Mouse (Mus musculus) megakaryocyte-erythroid progenitor cell, adult 5 weeks (primary cell): Measurements from ENCODE around the gene Taar8b. TPM values are rescaled to one million over a fixed set of nuclear protein-coding genes. Genes with fewer than 3 reads are reported as not detected.

Experiments
- polyA plus RNA-seq: library from polyadenylated mRNA; stranded (reverse); fragments of >175 nt; gene quantifications from 2 replicates; pipeline ENCODE4 v1.2.3, GENCODE M21; 2012

Gene Taar8b
- polyA plus RNA-seq, result not detected in 2 replicates

GRCm38 (mm10) chr10:24092194-24092593 lies at the start of gene Taar8b:
Gene Taar8b, minus strand, starts transcription at chr10:24092294.

GRCm38 (mm10) chr10:24109434-24109833 lies 17.3 kb upstream of the Taar8b start, which contains the start of gene Taar9:
Gene Taar9, minus strand, starts transcription at chr10:24109534.

GRCm38 (mm10) chr10:24101812-24102211 lies 9.7 kb upstream of the Taar8b start, which contains the start of gene Taar8c:
Gene Taar8c, minus strand, starts transcription at chr10:24101912.

GRCm38 (mm10) chr10:24076200-24076599 lies 15.9 kb downstream of the Taar8b start, which contains the start of gene Taar8a:
Gene Taar8a, plus strand, starts transcription at chr10:24076500.

GRCm38 (mm10) chr10:24049210-24049609 lies 42.9 kb downstream of the Taar8b start, which contains the start of gene Taar7f:
Gene Taar7f, plus strand, starts transcription at chr10:24049510.

Other genes starting within 250 kb of the Taar8b start
- 0.12 TPM in 1 of 2 replicates, not detected in the other for gene Vnn3, start 240.8 kb downstream of the Taar8b start, polyA plus RNA-seq
- not detected in 2 replicates for gene Vnn1, start 197.6 kb downstream of the Taar8b start, polyA plus RNA-seq
- gene Taar1, start 171.9 kb downstream of the Taar8b start, polyA plus RNA-seq, result not detected in 2 replicates
- not detected in 2 replicates for gene Taar2, start 153.7 kb downstream of the Taar8b start, polyA plus RNA-seq
- gene Taar3, start 142.7 kb downstream of the Taar8b start, polyA plus RNA-seq, result not detected in 2 replicates
- not detected in 2 replicates for gene Taar4, start 131.8 kb downstream of the Taar8b start, polyA plus RNA-seq
- not detected in 2 replicates for gene Taar5, start 121.6 kb downstream of the Taar8b start, polyA plus RNA-seq
- not detected in 2 replicates for gene Taar6, start 106.6 kb downstream of the Taar8b start, polyA plus RNA-seq
- gene Taar7a, start 98.8 kb downstream of the Taar8b start, polyA plus RNA-seq, result not detected in 2 replicates
- gene Taar7b, start 92.4 kb downstream of the Taar8b start, polyA plus RNA-seq, result not detected in 2 replicates
- gene Taar7d, start 65.1 kb downstream of the Taar8b start, polyA plus RNA-seq, result not detected in 2 replicates
- gene Taar7e, start 54.7 kb downstream of the Taar8b start, polyA plus RNA-seq, result not detected in 2 replicates
- not detected in 2 replicates for gene Taar7f, start 42.8 kb downstream of the Taar8b start, polyA plus RNA-seq
- gene Taar8a, start 15.8 kb downstream of the Taar8b start, polyA plus RNA-seq, result not detected in 2 replicates
- gene Taar8c, start 9.6 kb upstream of the Taar8b start, polyA plus RNA-seq, result not detected in 2 replicates
- gene Taar9, start 17.2 kb upstream of the Taar8b start, polyA plus RNA-seq, result not detected in 2 replicates
- gene Stx7, start 57.0 kb upstream of the Taar8b start, polyA plus RNA-seq, result 126 and 152 TPM in 2 replicates
- not detected in 2 replicates for gene Moxd1, start 131.2 kb upstream of the Taar8b start, polyA plus RNA-seq